Mouse (Mus musculus): ENCODE measurements around the gene 1700003E16Rik. TPM values are rescaled to one million over a fixed set of nuclear protein-coding genes. Genes with fewer than 3 reads are reported as not detected.
A peak's percentile ranks its signal among the peaks of the same experiment; 100 is the strongest.
"Not testable (repeated sequence)": the region's sequence is repeated elsewhere in the genome, so short reads cannot be mapped to it uniquely, and the experiment has no call there.

1700003E16Rik gene
- polyA plus RNA-seq, 1 experiment from 2014 or later, result 0.96 TPM

DNA sequence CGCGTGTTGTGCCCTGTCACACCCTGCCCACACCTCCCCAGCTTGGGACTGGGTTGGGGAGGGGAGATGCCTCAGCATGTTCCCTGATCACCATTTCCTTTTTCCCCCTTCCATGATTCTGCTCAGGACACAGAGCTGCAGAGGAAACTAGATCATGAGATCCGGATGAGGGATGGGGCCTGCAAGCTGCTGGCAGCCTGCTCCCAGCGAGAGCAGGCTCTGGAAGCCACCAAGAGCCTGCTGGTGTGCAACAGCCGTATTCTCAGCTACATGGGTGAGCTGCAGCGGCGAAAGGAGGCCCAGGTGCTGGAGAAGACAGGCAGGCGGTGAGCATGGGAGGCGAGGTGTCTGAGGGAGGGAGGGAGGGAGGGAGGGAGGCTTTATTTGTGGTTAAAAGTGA, 10.4 kb upstream of the 1700003E16Rik start:
- H3K36me3 ChIP-seq (ENCODE audit: control insufficient read depth, insufficient read depth, low read length), result peaks cover 34% of the 10 kb centered on the region
- H3K9ac ChIP-seq (ENCODE audit: low read depth, low read length), result no peak overlapping the region

DNA sequence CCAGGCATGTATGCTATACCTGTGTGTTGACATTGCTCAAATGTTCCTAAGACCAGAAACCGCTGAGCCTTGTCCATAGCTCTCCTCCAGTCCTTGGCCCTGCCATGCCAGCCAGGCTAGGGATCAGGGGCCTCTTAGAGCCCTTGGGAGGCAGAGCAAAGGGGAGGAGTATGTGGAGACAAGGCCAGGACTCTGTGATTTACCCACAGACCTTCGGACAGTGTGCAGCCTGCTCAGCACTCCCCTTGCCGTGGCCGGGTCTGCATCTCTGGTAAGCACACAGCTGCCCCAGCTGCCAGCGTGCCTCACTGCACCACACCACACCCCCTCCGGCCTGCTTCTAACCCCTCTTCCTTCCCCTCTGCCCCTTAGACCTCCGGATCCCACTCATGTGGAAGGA, 8.9 kb upstream of the 1700003E16Rik start:
- Histone ChIP-seq H3K9ac (ENCODE audit: low read depth, low read length) (no peak overlapping the region), H3K4me1 (ENCODE audit: control insufficient read depth, insufficient read depth, low read length) (peaks cover 6% of the 10 kb centered on the region; the same call in 1 of the 2 replicates), H3K4me3 (ENCODE audit: low read length) (no peak overlapping the region), H3K27ac (ENCODE audit: low read depth, low read length) (no peak overlapping the region), H3K4me2 (replicated peaks; ENCODE audit: low read depth, low read length) (no peak overlapping the region), H3K36me3 (ENCODE audit: control insufficient read depth, insufficient read depth, low read length) (peaks cover 39% of the 10 kb centered on the region), H3K27me3 (ENCODE audit: control insufficient read depth, insufficient read depth, low read length) (no peaks in the 10 kb centered on the region), H3K9me3 (ENCODE audit: control insufficient read depth, low read length) (no peaks in the 10 kb centered on the region)
- 37% methylated on average over 7 of the region's 7 CpGs for WGBS
- ATAC-seq (ENCODE audit: low FRiP score, low TSS enrichment), result peak; percentile 18; the same call in 1 of the 2 replicates

More for the DNA sequence above, 10.4 kb upstream of the 1700003E16Rik start:
- WGBS, result 66% methylated on average over 9 of the region's 9 CpGs
- 0 out of 2 replicates have a peak overlapping the region, but pooled peaks have one; percentile 24 for H3K27ac ChIP-seq (ENCODE audit: low read depth, low read length)
- H3K4me2 ChIP-seq (replicated peaks; ENCODE audit: low read depth, low read length), result no peak overlapping the region
- no peaks in the 10 kb centered on the region for H3K27me3 ChIP-seq (ENCODE audit: control insufficient read depth, insufficient read depth, low read length)
- no peak overlapping the region for H3K4me3 ChIP-seq (ENCODE audit: low read length)
- peaks cover 13% of the 10 kb centered on the region; the same call in 1 of the 2 replicates for H3K4me1 ChIP-seq (ENCODE audit: control insufficient read depth, insufficient read depth, low read length)
- H3K9me3 ChIP-seq (ENCODE audit: control insufficient read depth, low read length), result no peaks in the 10 kb centered on the region
- ATAC-seq (ENCODE audit: low FRiP score, low TSS enrichment), result no peak

DNA sequence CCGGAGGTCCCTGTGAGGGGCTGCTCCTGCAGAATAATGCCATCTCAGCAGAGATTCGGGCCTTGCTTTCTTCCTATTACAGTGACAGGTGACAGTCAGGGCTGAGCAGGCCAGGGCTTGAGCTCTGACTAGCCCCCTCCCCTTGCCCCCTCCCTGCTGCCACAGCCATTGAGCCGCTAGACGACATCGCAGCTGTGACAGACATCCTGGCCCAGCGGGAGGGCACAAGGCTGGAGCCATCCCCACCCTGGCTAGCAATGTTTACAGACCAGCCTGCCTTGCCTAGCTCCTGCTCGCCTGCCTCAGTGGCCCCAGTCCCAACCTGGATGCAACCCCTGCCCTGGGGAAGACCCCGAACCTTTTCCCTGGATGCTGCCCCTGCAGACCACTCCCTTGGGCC, 4.5 kb upstream of the 1700003E16Rik start:
- no peaks in the 10 kb centered on the region for H3K9me3 ChIP-seq (ENCODE audit: control insufficient read depth, low read length)
- peaks cover 8% of the 10 kb centered on the region; the same call in 1 of the 2 replicates for H3K4me1 ChIP-seq (ENCODE audit: control insufficient read depth, insufficient read depth, low read length)
- no peak overlapping the region for H3K9ac ChIP-seq (ENCODE audit: low read depth, low read length)
- H3K27me3 ChIP-seq (ENCODE audit: control insufficient read depth, insufficient read depth, low read length), result no peaks in the 10 kb centered on the region
- peaks cover 44% of the 10 kb centered on the region for H3K36me3 ChIP-seq (ENCODE audit: control insufficient read depth, insufficient read depth, low read length)
- ATAC-seq (ENCODE audit: low FRiP score, low TSS enrichment), result no peak
- WGBS, result 40% methylated on average over 8 of the region's 8 CpGs
- no peak overlapping the region for H3K4me2 ChIP-seq (replicated peaks; ENCODE audit: low read depth, low read length)
- no peak overlapping the region for H3K27ac ChIP-seq (ENCODE audit: low read depth, low read length)
- no peak overlapping the region for H3K4me3 ChIP-seq (ENCODE audit: low read length)

DNA sequence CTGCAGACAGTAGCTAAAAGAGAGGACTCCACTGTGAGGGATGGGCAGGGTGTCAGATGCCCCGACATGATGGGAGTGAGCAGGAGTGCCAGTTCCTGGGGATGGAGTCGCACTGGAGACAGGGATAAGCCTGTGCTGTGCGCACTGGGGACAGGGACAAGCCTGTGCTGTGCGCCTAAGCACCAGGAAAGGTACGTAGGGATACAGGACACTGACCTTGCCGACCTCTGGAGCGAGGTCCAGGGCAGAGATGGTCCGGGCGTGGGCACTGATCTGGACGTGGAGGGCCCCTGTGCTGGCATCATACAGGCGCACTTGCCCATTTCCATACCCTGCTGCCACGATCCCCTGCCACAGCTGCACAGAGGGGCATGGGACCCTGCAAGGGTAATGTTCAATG, 3.2 kb upstream of the 1700003E16Rik start:
- peaks cover 34% of the 10 kb centered on the region for H3K36me3 ChIP-seq (ENCODE audit: control insufficient read depth, insufficient read depth, low read length)
- WGBS, result 90% methylated on average over 12 of the region's 12 CpGs
- no peak overlapping the region for H3K4me2 ChIP-seq (replicated peaks; ENCODE audit: low read depth, low read length)
- no peaks in the 10 kb centered on the region for H3K27me3 ChIP-seq (ENCODE audit: control insufficient read depth, insufficient read depth, low read length)
- no peaks in the 10 kb centered on the region for H3K9me3 ChIP-seq (ENCODE audit: control insufficient read depth, low read length)
- H3K4me3 ChIP-seq (ENCODE audit: low read length), result no peak overlapping the region
- H3K9ac ChIP-seq (ENCODE audit: low read depth, low read length), result no peak overlapping the region
- no peak for ATAC-seq (ENCODE audit: low FRiP score, low TSS enrichment)
- H3K4me1 ChIP-seq (ENCODE audit: control insufficient read depth, insufficient read depth, low read length), result peaks cover 5% of the 10 kb centered on the region; the same call in 1 of the 2 replicates
- H3K27ac ChIP-seq (ENCODE audit: low read depth, low read length), result no peak overlapping the region

DNA sequence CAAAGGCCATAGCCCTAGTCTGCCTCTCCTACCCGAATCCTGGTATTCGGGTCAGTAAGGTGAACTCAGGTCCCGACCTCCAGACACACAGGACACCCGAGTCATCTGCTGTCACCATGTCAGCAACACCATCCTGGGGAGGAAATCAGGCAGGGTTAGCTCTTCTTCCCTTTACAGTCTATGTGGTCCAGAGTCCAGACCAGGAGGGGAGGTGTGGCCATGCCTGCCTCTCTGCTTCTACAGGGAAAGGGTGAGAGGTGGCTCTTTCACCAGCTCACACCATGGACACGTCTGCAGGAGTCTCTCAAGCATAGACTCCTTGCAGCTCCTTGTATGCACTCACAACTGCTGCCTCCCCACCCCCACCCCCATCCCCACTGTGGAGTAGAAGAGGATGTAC, 2.7 kb upstream of the 1700003E16Rik start:
- peaks cover 5% of the 10 kb centered on the region; the same call in 1 of the 2 replicates for H3K4me1 ChIP-seq (ENCODE audit: control insufficient read depth, insufficient read depth, low read length)
- H3K27me3 ChIP-seq (ENCODE audit: control insufficient read depth, insufficient read depth, low read length), result no peaks in the 10 kb centered on the region
- H3K9me3 ChIP-seq (ENCODE audit: control insufficient read depth, low read length), result no peaks in the 10 kb centered on the region
- no peak overlapping the region for H3K27ac ChIP-seq (ENCODE audit: low read depth, low read length)
- H3K4me2 ChIP-seq (replicated peaks; ENCODE audit: low read depth, low read length), result no peak overlapping the region
- no peak for ATAC-seq (ENCODE audit: low FRiP score, low TSS enrichment)
- peaks cover 31% of the 10 kb centered on the region; the same call in 1 of the 2 replicates for H3K36me3 ChIP-seq (ENCODE audit: control insufficient read depth, insufficient read depth, low read length)
- no peak overlapping the region for H3K9ac ChIP-seq (ENCODE audit: low read depth, low read length)
- 68% methylated on average over 5 of the region's 5 CpGs for WGBS
- H3K4me3 ChIP-seq (ENCODE audit: low read length), result no peak overlapping the region

DNA sequence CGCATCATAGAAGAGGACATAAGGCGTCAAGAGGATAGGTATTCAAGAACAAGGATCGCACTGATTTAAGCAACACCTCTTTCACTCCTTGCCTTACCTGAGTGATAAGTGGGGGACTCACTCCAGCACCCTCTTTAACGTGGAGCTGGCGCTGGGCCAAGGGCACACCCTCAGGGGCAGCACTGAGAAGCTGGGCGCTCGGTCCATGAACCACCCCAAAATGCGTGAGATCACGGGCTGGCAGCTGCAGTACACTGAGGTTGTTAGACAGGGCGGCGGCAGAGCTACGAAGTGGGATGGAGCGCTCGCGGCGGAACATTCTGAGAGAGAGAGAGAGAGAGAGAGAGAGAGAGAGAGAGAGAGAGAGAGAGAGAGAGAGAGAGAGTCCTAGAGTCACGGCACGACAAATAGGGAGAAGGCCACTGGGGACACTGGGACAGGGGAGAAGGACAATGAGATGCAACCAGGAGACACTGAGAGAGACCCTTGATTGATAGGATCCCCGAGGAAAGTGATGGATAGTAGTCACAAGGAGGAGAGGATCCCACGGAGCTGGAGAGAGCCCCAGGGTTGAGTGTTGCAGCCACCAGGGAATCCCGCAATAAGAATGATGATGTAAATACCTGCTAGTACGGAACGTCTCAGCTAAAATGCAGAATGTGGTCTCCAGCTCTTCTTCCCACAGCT, 509 bp upstream of the 1700003E16Rik start:
- ATAC-seq (ENCODE audit: low FRiP score, low TSS enrichment), result peak; percentile 28
- peaks cover 5% of the 10 kb centered on the region; the same call in 1 of the 2 replicates for H3K4me1 ChIP-seq (ENCODE audit: control insufficient read depth, insufficient read depth, low read length)
- H3K36me3 ChIP-seq (ENCODE audit: control insufficient read depth, insufficient read depth, low read length), result peaks cover 14% of the 10 kb centered on the region; the same call in 1 of the 2 replicates
- WGBS, result 8% methylated on average over 23 of the region's 23 CpGs
- peak overlapping the region; percentile 67 for H3K4me2 ChIP-seq (replicated peaks; ENCODE audit: low read depth, low read length)
- peaks cover 3% of the 10 kb centered on the region for H3K27me3 ChIP-seq (ENCODE audit: control insufficient read depth, insufficient read depth, low read length)
- no peak overlapping the region for H3K27ac ChIP-seq (ENCODE audit: low read depth, low read length)
- no peaks in the 10 kb centered on the region for H3K9me3 ChIP-seq (ENCODE audit: control insufficient read depth, low read length)
- H3K4me3 ChIP-seq (ENCODE audit: low read length), result peak overlapping the region; percentile 56
- peak overlapping the region; percentile 40; the same call in 1 of the 2 replicates for H3K9ac ChIP-seq (ENCODE audit: low read depth, low read length)

DNA sequence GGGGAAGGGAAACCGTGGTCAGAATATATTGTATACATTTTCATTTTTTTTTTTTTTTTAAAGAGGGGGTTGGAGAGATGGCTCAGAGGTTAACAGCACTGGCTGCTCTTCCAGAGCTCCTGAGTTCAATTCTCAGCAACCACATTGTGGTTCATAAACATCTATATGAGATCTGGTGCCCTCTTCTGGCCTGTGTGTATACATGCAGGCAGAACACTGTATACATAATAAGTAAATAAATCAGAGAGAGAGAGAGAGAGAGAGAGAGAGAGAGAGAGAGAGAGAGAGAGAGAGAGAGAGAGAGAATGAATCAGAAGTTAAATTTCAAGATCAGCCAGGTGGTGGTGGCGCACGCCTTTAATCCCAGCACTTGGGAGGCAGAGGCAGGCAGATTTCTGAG, 3.3 kb downstream of the 1700003E16Rik start:
- not testable (repeated sequence) for H3K9me3 ChIP-seq (ENCODE audit: control insufficient read depth, low read length); H3K27ac ChIP-seq (ENCODE audit: low read depth, low read length); H3K4me3 ChIP-seq (ENCODE audit: low read length); H3K4me2 ChIP-seq (replicated peaks; ENCODE audit: low read depth, low read length); H3K9ac ChIP-seq (ENCODE audit: low read depth, low read length); ATAC-seq (ENCODE audit: low FRiP score, low TSS enrichment); H3K36me3 ChIP-seq (ENCODE audit: control insufficient read depth, insufficient read depth, low read length)
- peaks cover 22% of the 10 kb centered on the region; the same call in 1 of the 2 replicates for H3K4me1 ChIP-seq (ENCODE audit: control insufficient read depth, insufficient read depth, low read length)
- WGBS, result 33% methylated on average over 3 of the region's 3 CpGs
- H3K27me3 ChIP-seq (ENCODE audit: control insufficient read depth, insufficient read depth, low read length), result peaks cover 20% of the 10 kb centered on the region

DNA sequence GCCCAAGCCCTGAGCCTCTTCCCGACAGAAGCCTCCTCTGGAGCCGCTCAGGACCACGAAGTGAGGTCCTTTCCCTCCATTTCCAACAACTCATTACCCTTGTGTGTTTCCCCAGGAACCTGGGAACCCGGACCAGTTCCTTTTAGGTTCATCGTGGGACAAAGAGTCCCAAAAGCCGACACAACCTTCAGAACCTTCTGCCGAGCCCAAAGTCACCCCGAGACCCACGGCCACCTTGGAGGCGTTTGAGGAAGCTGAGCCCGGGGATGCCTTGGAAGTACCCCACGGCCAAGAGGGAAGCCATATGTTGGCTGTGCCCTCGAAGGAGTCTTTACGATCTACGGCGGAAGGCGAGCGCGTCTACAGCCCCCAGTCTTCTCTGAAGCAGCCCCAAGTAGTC, 5.2 kb downstream of the 1700003E16Rik start:
- ATAC-seq (ENCODE audit: low FRiP score, low TSS enrichment), result no peak
- Histone ChIP-seq H3K4me3 (ENCODE audit: low read length) (peak overlapping the region; percentile 38), H3K4me1 (ENCODE audit: control insufficient read depth, insufficient read depth, low read length) (peaks cover 23% of the 10 kb centered on the region), H3K36me3 (ENCODE audit: control insufficient read depth, insufficient read depth, low read length) (no peaks in the 10 kb centered on the region), H3K4me2 (replicated peaks; ENCODE audit: low read depth, low read length) (peak overlapping the region; percentile 61), H3K9ac (ENCODE audit: low read depth, low read length) (peak overlapping the region; percentile 43), H3K27me3 (ENCODE audit: control insufficient read depth, insufficient read depth, low read length) (peaks cover 20% of the 10 kb centered on the region), H3K9me3 (ENCODE audit: control insufficient read depth, low read length) (no peaks in the 10 kb centered on the region), H3K27ac (ENCODE audit: low read depth, low read length) (no peak overlapping the region)
- 8% methylated on average over 19 of the region's 19 CpGs for WGBS

DNA sequence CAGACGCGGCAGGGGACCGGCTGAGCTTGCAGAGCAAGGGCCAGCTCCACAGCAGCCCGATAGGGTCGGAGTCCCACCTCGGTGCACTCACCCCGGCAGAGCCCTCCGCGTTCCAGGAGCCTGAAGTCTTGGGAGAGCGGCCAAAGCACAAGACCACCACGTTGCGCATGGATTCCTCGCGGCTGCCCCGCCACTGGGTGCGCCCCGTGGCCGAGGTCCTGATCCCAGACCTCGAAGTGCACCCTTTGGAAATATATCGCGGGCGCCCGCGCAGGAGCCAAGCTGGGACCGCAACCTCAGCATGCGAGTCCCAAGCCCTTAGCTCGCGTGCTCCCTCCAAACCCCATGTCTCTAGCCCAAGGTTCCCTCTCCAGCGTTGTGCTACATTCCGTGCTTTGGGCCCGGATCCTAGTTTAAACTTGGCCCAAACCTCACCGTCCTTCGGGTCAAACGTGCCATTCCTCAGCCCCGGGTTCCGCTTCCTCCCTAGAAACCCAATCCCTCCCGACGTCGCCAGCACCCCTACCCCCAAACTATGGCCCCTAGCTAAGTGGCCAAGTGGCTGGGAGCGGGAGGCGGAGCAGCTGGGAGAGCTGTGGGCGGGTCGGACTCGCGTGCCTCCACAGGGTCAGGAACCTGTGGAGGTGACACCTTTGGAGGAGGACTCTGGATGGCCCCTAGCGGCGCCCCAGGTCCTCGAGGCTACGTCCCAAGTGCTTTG, 5.9 kb downstream of the 1700003E16Rik start:
- no peaks in the 10 kb centered on the region for H3K36me3 ChIP-seq (ENCODE audit: control insufficient read depth, insufficient read depth, low read length)
- peak overlapping the region; percentile 38 for H3K4me3 ChIP-seq (ENCODE audit: low read length)
- H3K4me2 ChIP-seq (replicated peaks; ENCODE audit: low read depth, low read length), result peak overlapping the region; percentile 61
- peak overlapping the region; percentile 43 for H3K9ac ChIP-seq (ENCODE audit: low read depth, low read length)
- H3K27me3 ChIP-seq (ENCODE audit: control insufficient read depth, insufficient read depth, low read length), result peaks cover 20% of the 10 kb centered on the region
- peaks cover 29% of the 10 kb centered on the region for H3K4me1 ChIP-seq (ENCODE audit: control insufficient read depth, insufficient read depth, low read length)
- WGBS, result under 1% methylated on average over 49 of the region's 49 CpGs
- no peak; the same call in 1 of the 2 replicates for ATAC-seq (ENCODE audit: low FRiP score, low TSS enrichment)
- no peaks in the 10 kb centered on the region for H3K9me3 ChIP-seq (ENCODE audit: control insufficient read depth, low read length)
- no peak overlapping the region for H3K27ac ChIP-seq (ENCODE audit: low read depth, low read length)
